In genomic region chr9:53669680-53670219, GRCm38 (mm10) we compare ENCODE assay signal across 8 mouse cellular contexts. TPM values are rescaled to one million over a fixed set of nuclear protein-coding genes. Genes with fewer than 3 reads are reported as not detected.
DNase-seq lines count a peak whose midpoint lies in the region; ATAC-seq lines count a peak whose summit lies in the region.

Gene Cul5, minus strand, starts transcription at chr9:53670014.

- no peak within 1 kb of the TSS for H3K9ac ChIP-seq in liver, embryonic 11.5 days (ENCODE audit: low read depth, low read length)

- DNase-seq in right cerebral cortex, adult 18-20 months, result peak; percentile 19
- DNase-seq in right cerebral cortex, postnatal 36 days (ENCODE audit: low spot score in 2 of 2), result no peak
- peak; percentile 11 for DNase-seq in embryo, embryonic 11.5 days (ENCODE audit: low read depth, low spot score)
- no peak for DNase-seq in heart, embryonic 10.5 days (ENCODE audit: low spot score)
- DNase-seq in kidney, adult 9 months, result peak; percentile 75
- no peak for DNase-seq in liver, embryonic 11.5 days (ENCODE audit: low spot score)
- DNase-seq in naive thymus-derived CD4-positive, alpha-beta T cell, adult 2 months (ENCODE audit: low read depth), result peak; percentile 65
- peak; percentile 33 to 52 for DNase-seq in thymus, postnatal 10 days (ENCODE audit: low spot score in 2 of 2)

- WGBS in heart, embryonic 10.5 days, result 48% methylated on average over 5 of the region's 5 CpGs
- 42% methylated on average over 5 of the region's 5 CpGs for whole genome bisulfite sequencing in liver, embryonic 11.5 days

- ATAC-seq in liver, embryonic 11.5 days (replicated peaks; ENCODE audit: low FRiP score), result peak; percentile 32; the same call in 1 of the 2 replicates

- H3K36me3 ChIP-seq in heart, embryonic 10.5 days, result no peaks in the 10 kb centered on the region
- H3K36me3 ChIP-seq in liver, embryonic 11.5 days (ENCODE audit: control insufficient read depth, insufficient read depth, low read length), result no peaks in the 10 kb centered on the region

- no peak within 1 kb of the TSS for H3K4me2 ChIP-seq in liver, embryonic 11.5 days

- no peak within 1 kb of the TSS for H3K27ac ChIP-seq in heart, embryonic 10.5 days
- no peak within 1 kb of the TSS for H3K27ac ChIP-seq in liver, embryonic 11.5 days (ENCODE audit: low read depth, low read length)

- peaks cover 12% of the 10 kb centered on the region; the same call in 1 of the 2 replicates for H3K4me1 ChIP-seq in heart, embryonic 10.5 days
- H3K4me1 ChIP-seq in liver, embryonic 11.5 days (replicated peaks; ENCODE audit: control insufficient read depth, insufficient read depth, low read length), result no peaks in the 10 kb centered on the region

- H3K9me3 ChIP-seq in heart, embryonic 10.5 days, result no peaks in the 10 kb centered on the region
- H3K9me3 ChIP-seq in liver, embryonic 11.5 days (ENCODE audit: control insufficient read depth, low read length), result no peaks in the 10 kb centered on the region

- H3K27me3 ChIP-seq in heart, embryonic 10.5 days (ENCODE audit: insufficient read depth, poor library complexity, severe bottlenecking), result no peaks in the 10 kb centered on the region
- H3K27me3 ChIP-seq in liver, embryonic 11.5 days (replicated peaks; ENCODE audit: control insufficient read depth, insufficient read depth, low read length), result no peaks in the 10 kb centered on the region

- H3K4me3 ChIP-seq in heart, embryonic 10.5 days, result no peak within 1 kb of the TSS
- no peak within 1 kb of the TSS for H3K4me3 ChIP-seq in liver, embryonic 11.5 days (ENCODE audit: low read depth, low read length)

RNA-seq across cellular contexts. Expression of gene Cul5, which starts in this region (rescaled TPM):
- polyA plus RNA-seq in heart, embryonic 10.5 days (2016; fragmentation: Nextera tagmentation; extraction: Ambion mirVana), result 31.5 and 32.4 TPM in 2 replicates
- 28.3 and 29.8 TPM in 2 replicates for polyA plus RNA-seq in liver, embryonic 11.5 days (2014; fragmentation: Nextera tagmentation; extraction: Ambion mirVana)

Comparison
In these comparisons a context has a peak if more than half of its experiments do, and no peak if none do; other contexts are left out.
1. DNase-seq: peak in right cerebral cortex, adult 18-20 months (single experiment), embryo, embryonic 11.5 days (single experiment), kidney, adult 9 months (single experiment), naive thymus-derived CD4-positive, alpha-beta T cell, adult 2 months (single experiment) and thymus, postnatal 10 days (2 of 2); none in right cerebral cortex, postnatal 36 days (0 of 2), heart, embryonic 10.5 days (single experiment) and liver, embryonic 11.5 days (single experiment).